Mouse (Mus musculus) thymus, adult 2 months (tissue): ENCODE results near the gene Fut8. TPM values are rescaled to one million over a fixed set of nuclear protein-coding genes. Genes with fewer than 3 reads are reported as not detected.

ENCODE experiments used
- DNase-seq: peaks from one replicate; pipeline ENCODE4 v3.0.0; 2021
- H3K27ac ChIP-seq: fragments of 200-500 bp; 2 replicates; pipeline ENCODE4 v1.5.1; 2012; ENCODE audit warnings: low read length, control low read depth; ENCODE audit not compliant: control insufficient read depth, insufficient read depth
- H3K27me3 ChIP-seq: fragments of 200-500 bp; 2 replicates; pipeline ENCODE4 v1.6.1; 2012; ENCODE audit warnings: mild to moderate bottlenecking, low read length, moderate library complexity, mixed read lengths; ENCODE audit not compliant: control insufficient read depth, insufficient read depth
- H3K36me3 ChIP-seq: fragments of 200-500 bp; 2 replicates; pipeline ENCODE4 v1.6.1; 2012; ENCODE audit warnings: mild to moderate bottlenecking, low read length, moderate library complexity; ENCODE audit not compliant: control insufficient read depth, insufficient read depth
- H3K4me1 ChIP-seq: fragments of 200-500 bp; replicated peaks from 2 replicates; pipeline ENCODE4 v1.6.1; 2012; ENCODE audit warnings: low read length; ENCODE audit not compliant: control insufficient read depth, insufficient read depth
- H3K4me3 ChIP-seq: fragments of 200-500 bp; 2 replicates; pipeline ENCODE4 v1.5.1; 2012; ENCODE audit warnings: mild to moderate bottlenecking, low read length, control low read depth, moderate library complexity; ENCODE audit not compliant: control insufficient read depth, insufficient read depth
- CTCF ChIP-seq: fragments of 200-500 bp; IDR thresholded peaks from 2 replicates; pipeline ENCODE4 v1.5.1; 2012; ENCODE audit warnings: mild to moderate bottlenecking, control low read depth, low read length, moderate library complexity, borderline replicate concordance; ENCODE audit not compliant: control insufficient read depth, poor library complexity, insufficient read depth; ENCODE audit errors: extremely low read depth
- POLR2A ChIP-seq: fragments of 200-500 bp; IDR thresholded peaks from 2 replicates; pipeline ENCODE4 v1.6.1; 2012; ENCODE audit warnings: mild to moderate bottlenecking, low read length, control low read depth, moderate library complexity; ENCODE audit not compliant: control insufficient read depth, poor library complexity, insufficient read depth; ENCODE audit errors: extremely low read depth
- WGBS: fragments of 180-500 bp; shearing (Covaris S2); methylation state at CpG from one replicate; pipeline ENCODE4 v1.1.7; 2018; 5-methylcytosine and 5-hydroxymethylcytosine counted together
- polyA plus RNA-seq: library from polyadenylated mRNA; depleted of rRNA; stranded (reverse); fragments of >200 nt; gene quantifications from 2 replicates; pipeline ENCODE4 v1.2.3, GENCODE M21; 2012; rRNA removed

The Fut8 gene
- polyA plus RNA-seq: 10.8 and 14.6 TPM in 2 replicates

- Histone ChIP-seq H3K36me3 (no peaks in the 10 kb centered on the region), H3K27ac (peak within 1 kb of the TSS; percentile 39), H3K4me1 (peaks cover 3% of the 10 kb centered on the region; the same call in 1 of the 2 replicates), H3K27me3 (no peaks in the 10 kb centered on the region), H3K4me3 (peak within 1 kb of the TSS; percentile 61)
- under 1% methylated on average over 46 of the region's 46 CpGs for WGBS
- DNase-seq: peak; percentile 87
- TF ChIP-seq POLR2A (no peak), CTCF (no peak)
These were observed at the start of gene Fut8 for GRCm38 (mm10) chr12:77237950-77238530. Fut8 (plus strand) TSS chr12:77238125.

GRCm38 (mm10) chr12:77189161-77189560 lies 48.8 kb upstream of the Fut8 start:
- no peak for DNase-seq
- H3K36me3 ChIP-seq: no peaks in the 10 kb centered on the region
- H3K27me3 ChIP-seq: no peaks in the 10 kb centered on the region
- no peak overlapping the region for H3K27ac ChIP-seq
- no peak overlapping the region for H3K4me3 ChIP-seq
- peaks cover 13% of the 10 kb centered on the region for H3K4me1 ChIP-seq
- TF ChIP-seq POLR2A (no peak), CTCF (no peak)
- 59% methylated on average over 4 of the region's 4 CpGs for WGBS

- Histone ChIP-seq H3K4me3 (no peak overlapping the region), H3K36me3 (no peaks in the 10 kb centered on the region), H3K27me3 (no peaks in the 10 kb centered on the region), H3K27ac (no peak overlapping the region), H3K4me1 (peaks cover 13% of the 10 kb centered on the region)
- WGBS: 96% methylated on average over 3 of the region's 3 CpGs
- TF ChIP-seq CTCF: no peak
- TF ChIP-seq POLR2A: no peak
- no peak for DNase-seq
These were observed 47.9 kb upstream of the Fut8 start for GRCm38 (mm10) chr12:77189933-77190446.

- Histone ChIP-seq H3K4me3 (no peak overlapping the region), H3K27me3 (no peaks in the 10 kb centered on the region), H3K36me3 (no peaks in the 10 kb centered on the region), H3K27ac (no peak overlapping the region), H3K4me1 (peaks cover 13% of the 10 kb centered on the region)
- whole genome bisulfite sequencing: 80% methylated on average over 9 of the region's 9 CpGs
- TF ChIP-seq POLR2A: no peak
- no peak for TF ChIP-seq CTCF
- DNase-seq: no peak
These were observed 46.2 kb upstream of the Fut8 start for GRCm38 (mm10) chr12:77191478-77192271.

- H3K36me3 ChIP-seq: no peaks in the 10 kb centered on the region
- DNase-seq: no peak
- peaks cover 20% of the 10 kb centered on the region for H3K4me1 ChIP-seq
- H3K27ac ChIP-seq: no peak overlapping the region
- H3K4me3 ChIP-seq: no peak overlapping the region
- TF ChIP-seq CTCF (no peak), POLR2A (no peak)
- WGBS: 81% methylated on average over 3 of the region's 3 CpGs
- no peaks in the 10 kb centered on the region for H3K27me3 ChIP-seq
These were observed 45.2 kb upstream of the Fut8 start for GRCm38 (mm10) chr12:77192714-77193113.

GRCm38 (mm10) chr12:77193225-77193716 lies 44.7 kb upstream of the Fut8 start:
- H3K4me3 ChIP-seq: no peak overlapping the region
- no peak overlapping the region; the same call in 1 of the 2 replicates for H3K27ac ChIP-seq
- WGBS: 12% methylated on average over 4 of the region's 4 CpGs
- TF ChIP-seq CTCF (no peak), POLR2A (no peak)
- H3K27me3 ChIP-seq: no peaks in the 10 kb centered on the region
- peaks cover 25% of the 10 kb centered on the region for H3K4me1 ChIP-seq
- no peaks in the 10 kb centered on the region for H3K36me3 ChIP-seq
- no peak for DNase-seq
